Mouse (Mus musculus): ENCODE results near the gene Lasp1. TPM values are rescaled to one million over a fixed set of nuclear protein-coding genes. Genes with fewer than 3 reads are reported as not detected.
"Not testable (repeated sequence)": the region's sequence is repeated elsewhere in the genome, so short reads cannot be mapped to it uniquely, and the experiment has no call there.

Lasp1 gene
- polyA plus RNA-seq, 1 experiment from 2014 or later = 202 TPM

DNA sequence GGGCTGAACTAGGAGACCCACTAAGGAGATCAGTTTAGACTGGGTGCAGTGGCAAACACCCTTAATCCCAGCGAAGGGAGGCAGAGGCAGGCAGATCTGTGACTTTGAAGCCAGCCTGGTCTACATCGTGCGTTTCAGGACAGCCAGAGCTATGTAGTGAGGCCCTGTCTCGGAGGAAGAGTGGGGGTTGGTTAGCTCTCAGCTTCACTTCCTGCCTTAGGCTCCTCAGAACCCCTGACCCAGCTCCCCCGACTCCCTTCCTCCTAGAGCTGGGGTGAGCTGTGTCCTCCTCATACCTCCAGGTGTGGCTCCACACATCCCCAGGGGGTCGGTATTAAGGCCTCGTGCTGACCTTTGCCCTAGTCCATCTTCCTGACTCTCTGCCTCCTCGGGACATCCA lies 37.7 kb downstream of the Lasp1 start:
- no peak overlapping the region for H3K9ac ChIP-seq (ENCODE audit: low read depth, low read length)
- no peak overlapping the region for H3K4me3 ChIP-seq (ENCODE audit: low read depth, low read length)
- H3K36me3 ChIP-seq (ENCODE audit: control insufficient read depth, insufficient read depth, low read length) = peaks cover 26% of the 10 kb centered on the region
- WGBS = 62% methylated on average over 8 of the region's 8 CpGs
- no peak for ATAC-seq
- no peaks in the 10 kb centered on the region for H3K9me3 ChIP-seq (replicated peaks; ENCODE audit: control insufficient read depth, low read length, poor library complexity, severe bottlenecking)
- no peaks in the 10 kb centered on the region for H3K27me3 ChIP-seq (ENCODE audit: control insufficient read depth, insufficient read depth, low read depth, low read length)
- H3K4me1 ChIP-seq (ENCODE audit: control insufficient read depth, insufficient read depth, low read length) = peaks cover 5% of the 10 kb centered on the region; the same call in 1 of the 2 replicates
- H3K27ac ChIP-seq (ENCODE audit: low read length) = no peak overlapping the region
- no peak overlapping the region for H3K4me2 ChIP-seq (ENCODE audit: low read length)

DNA sequence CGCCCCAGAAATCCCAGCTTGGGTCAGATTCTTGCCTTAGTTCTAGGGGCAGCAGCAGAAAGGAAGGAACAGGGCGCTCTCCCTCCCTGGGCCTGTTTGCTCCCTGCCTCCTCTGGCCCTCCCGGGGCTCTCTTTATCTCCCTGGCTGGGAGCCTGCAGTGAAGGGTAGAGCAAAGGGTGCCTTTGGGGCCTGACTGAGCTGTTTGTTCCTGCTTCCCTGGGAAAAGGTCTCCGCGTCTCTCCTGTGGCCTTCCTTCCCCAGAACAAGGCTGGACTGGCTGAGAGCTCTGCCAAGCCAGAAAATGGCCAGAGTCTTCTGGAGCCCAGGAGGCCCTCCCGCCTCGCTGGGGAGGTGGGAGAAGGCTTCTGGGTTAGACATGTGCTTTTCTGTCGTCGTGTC lies 38.3 kb downstream of the Lasp1 start:
- WGBS = 74% methylated on average over 9 of the region's 9 CpGs
- H3K4me2 ChIP-seq (ENCODE audit: low read length); ATAC-seq; H3K4me1 ChIP-seq (ENCODE audit: control insufficient read depth, insufficient read depth, low read length); H3K27me3 ChIP-seq (ENCODE audit: control insufficient read depth, insufficient read depth, low read depth, low read length); H3K9ac ChIP-seq (ENCODE audit: low read depth, low read length); H3K9me3 ChIP-seq (replicated peaks; ENCODE audit: control insufficient read depth, low read length, poor library complexity, severe bottlenecking); H3K4me3 ChIP-seq (ENCODE audit: low read depth, low read length); H3K27ac ChIP-seq (ENCODE audit: low read length): not testable (repeated sequence)
- H3K36me3 ChIP-seq (ENCODE audit: control insufficient read depth, insufficient read depth, low read length) = peaks cover 24% of the 10 kb centered on the region

DNA sequence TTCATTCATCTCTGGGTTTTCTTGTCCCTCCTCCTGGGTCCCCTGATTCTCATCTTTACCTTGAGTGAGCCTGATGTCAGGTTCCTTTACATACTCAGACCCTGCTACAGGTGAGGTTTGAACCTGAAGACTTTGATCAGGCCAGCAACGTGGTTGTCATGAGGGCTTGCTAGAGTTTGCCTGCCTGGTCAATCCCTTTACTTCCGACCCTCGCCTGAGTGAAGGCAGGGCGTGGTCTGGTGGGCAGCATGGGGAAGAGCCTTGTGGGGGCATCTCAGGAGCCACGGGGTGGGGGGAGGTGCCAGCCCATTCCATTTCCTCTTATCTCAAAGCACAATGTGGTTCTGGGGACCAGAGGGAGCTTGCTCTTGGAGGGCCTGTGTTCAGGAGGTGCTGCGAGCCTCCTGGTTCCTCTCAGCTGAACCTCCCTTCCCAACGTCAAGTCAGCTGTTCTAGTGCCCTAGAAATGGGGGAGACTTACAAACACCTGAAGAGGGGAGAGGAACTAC lies 38.9 kb downstream of the Lasp1 start:
- 89% methylated on average over 7 of the region's 7 CpGs for WGBS
- no peaks in the 10 kb centered on the region for H3K9me3 ChIP-seq (replicated peaks; ENCODE audit: control insufficient read depth, low read length, poor library complexity, severe bottlenecking)
- H3K4me3 ChIP-seq (ENCODE audit: low read depth, low read length) = no peak overlapping the region
- H3K27ac ChIP-seq (ENCODE audit: low read length) = no peak overlapping the region
- ATAC-seq = no peak
- no peak overlapping the region for H3K9ac ChIP-seq (ENCODE audit: low read depth, low read length)
- peaks cover 12% of the 10 kb centered on the region for H3K4me1 ChIP-seq (ENCODE audit: control insufficient read depth, insufficient read depth, low read length)
- peaks cover 23% of the 10 kb centered on the region for H3K36me3 ChIP-seq (ENCODE audit: control insufficient read depth, insufficient read depth, low read length)
- H3K4me2 ChIP-seq (ENCODE audit: low read length) = no peak overlapping the region
- H3K27me3 ChIP-seq (ENCODE audit: control insufficient read depth, insufficient read depth, low read depth, low read length) = no peaks in the 10 kb centered on the region

DNA sequence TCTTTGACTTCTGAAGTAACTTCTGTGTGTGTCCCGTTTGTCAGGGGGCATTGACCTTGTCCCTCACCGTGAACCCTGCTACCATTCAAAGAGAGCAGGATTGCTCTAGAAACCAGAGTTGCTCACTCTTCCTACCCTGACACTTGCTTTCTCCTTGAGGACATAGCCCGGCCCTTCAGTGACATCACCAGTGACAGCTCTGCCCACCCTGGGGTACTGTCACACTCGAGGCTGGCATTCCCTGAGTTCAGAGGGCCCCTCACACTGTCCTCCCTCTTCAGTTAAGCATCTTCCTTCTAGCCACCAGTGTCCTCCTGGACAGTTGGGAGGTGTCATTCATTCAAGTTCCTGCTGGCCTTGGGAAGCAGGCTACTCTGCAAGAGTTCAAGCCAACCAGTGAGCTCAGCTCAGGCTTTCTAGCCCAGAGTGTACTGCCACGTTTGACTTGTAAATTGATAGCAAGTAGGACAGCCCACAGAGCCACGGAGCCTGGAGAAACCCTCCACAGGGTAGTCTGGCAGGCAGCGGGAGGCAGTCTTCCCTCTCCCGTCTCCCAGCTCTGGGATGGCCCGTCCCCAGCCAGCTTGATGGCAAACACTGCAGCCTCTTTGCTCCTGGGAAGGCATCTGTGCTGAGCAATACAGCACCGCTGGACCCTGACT lies 40.1 kb downstream of the Lasp1 start:
- Histone ChIP-seq H3K4me3 (ENCODE audit: low read depth, low read length) (no peak overlapping the region), H3K4me1 (ENCODE audit: control insufficient read depth, insufficient read depth, low read length) (peaks cover 12% of the 10 kb centered on the region), H3K9me3 (replicated peaks; ENCODE audit: control insufficient read depth, low read length, poor library complexity, severe bottlenecking) (no peaks in the 10 kb centered on the region), H3K36me3 (ENCODE audit: control insufficient read depth, insufficient read depth, low read length) (peaks cover 18% of the 10 kb centered on the region), H3K9ac (ENCODE audit: low read depth, low read length) (no peak overlapping the region), H3K4me2 (ENCODE audit: low read length) (no peak overlapping the region), H3K27me3 (ENCODE audit: control insufficient read depth, insufficient read depth, low read depth, low read length) (no peaks in the 10 kb centered on the region), H3K27ac (ENCODE audit: low read length) (no peak overlapping the region; the same call in 1 of the 2 replicates)
- ATAC-seq = no peak
- whole genome bisulfite sequencing = 45% methylated on average over 10 of the region's 10 CpGs

DNA sequence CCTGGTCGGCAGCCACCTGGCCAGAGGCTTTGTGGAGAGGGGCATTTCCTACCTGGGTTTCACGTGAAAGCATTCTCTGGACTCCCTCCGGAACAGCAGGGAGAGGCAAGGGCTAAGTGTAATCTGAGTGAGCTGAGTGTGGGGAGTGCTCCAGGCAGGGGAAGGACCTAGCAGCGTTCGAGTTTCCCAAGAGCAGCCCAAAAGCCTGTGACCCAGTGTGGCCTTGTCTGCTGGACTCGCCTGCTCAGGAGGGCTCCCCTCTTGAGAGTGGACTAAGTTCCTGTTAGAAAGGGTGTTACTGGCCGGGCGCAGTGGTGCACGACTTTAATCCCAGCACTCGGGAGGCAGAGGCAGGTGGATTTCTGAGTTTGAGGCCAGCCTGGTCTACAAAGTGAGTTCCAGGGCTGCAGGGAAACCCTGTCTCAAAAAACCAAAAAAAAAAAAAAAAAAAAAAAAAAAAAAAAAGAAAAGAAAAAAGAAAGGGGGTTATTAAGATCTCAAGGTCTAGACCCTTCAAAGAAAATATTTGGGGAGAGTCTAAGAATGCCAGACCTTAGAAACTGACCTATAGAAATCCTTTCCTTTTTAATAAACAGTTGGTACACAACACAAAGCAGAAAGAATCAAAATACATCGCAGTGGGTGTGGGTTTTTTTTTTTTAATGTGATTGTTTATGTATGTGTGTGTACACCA lies 40.8 kb downstream of the Lasp1 start:
- Histone ChIP-seq H3K9ac (ENCODE audit: low read depth, low read length) (no peak overlapping the region), H3K4me3 (ENCODE audit: low read depth, low read length) (no peak overlapping the region), H3K27ac (ENCODE audit: low read length) (peak overlapping the region; percentile 86), H3K27me3 (ENCODE audit: control insufficient read depth, insufficient read depth, low read depth, low read length) (no peaks in the 10 kb centered on the region), H3K4me1 (ENCODE audit: control insufficient read depth, insufficient read depth, low read length) (peaks cover 12% of the 10 kb centered on the region), H3K4me2 (ENCODE audit: low read length) (peak overlapping the region; percentile 67), H3K9me3 (replicated peaks; ENCODE audit: control insufficient read depth, low read length, poor library complexity, severe bottlenecking) (no peaks in the 10 kb centered on the region), H3K36me3 (ENCODE audit: control insufficient read depth, insufficient read depth, low read length) (peaks cover 12% of the 10 kb centered on the region)
- no peak for ATAC-seq
- WGBS = 63% methylated on average over 11 of the region's 11 CpGs

DNA sequence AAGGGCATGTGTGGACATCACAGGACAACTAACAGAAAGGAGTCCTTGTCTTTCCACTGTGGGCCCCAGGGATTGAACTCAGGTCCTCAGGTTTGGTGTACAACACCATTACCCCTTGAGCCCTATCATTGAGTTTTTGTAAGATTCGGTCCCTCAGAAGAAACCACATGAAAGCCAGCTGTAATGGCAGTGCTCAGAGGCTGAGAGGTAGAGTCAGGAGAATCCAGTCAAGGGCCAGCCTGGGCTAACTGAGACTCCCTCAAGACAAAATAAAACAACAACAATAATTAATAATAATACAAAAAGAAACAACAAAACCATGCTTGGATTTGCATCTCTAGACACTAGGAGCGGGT lies 41.3 kb downstream of the Lasp1 start:
- H3K4me1 ChIP-seq (ENCODE audit: control insufficient read depth, insufficient read depth, low read length) = peaks cover 12% of the 10 kb centered on the region
- H3K36me3 ChIP-seq (ENCODE audit: control insufficient read depth, insufficient read depth, low read length) = peaks cover 7% of the 10 kb centered on the region
- no peaks in the 10 kb centered on the region for H3K27me3 ChIP-seq (ENCODE audit: control insufficient read depth, insufficient read depth, low read depth, low read length)
- no peaks in the 10 kb centered on the region for H3K9me3 ChIP-seq (replicated peaks; ENCODE audit: control insufficient read depth, low read length, poor library complexity, severe bottlenecking)
- peak overlapping the region; percentile 49 for H3K4me3 ChIP-seq (ENCODE audit: low read depth, low read length)
- ATAC-seq = no peak
- peak overlapping the region; percentile 67 for H3K4me2 ChIP-seq (ENCODE audit: low read length)
- peak overlapping the region; percentile 86 for H3K27ac ChIP-seq (ENCODE audit: low read length)
- H3K9ac ChIP-seq (ENCODE audit: low read depth, low read length) = peak overlapping the region; percentile 65
- WGBS = 68% methylated on average over 2 of the region's 2 CpGs

DNA sequence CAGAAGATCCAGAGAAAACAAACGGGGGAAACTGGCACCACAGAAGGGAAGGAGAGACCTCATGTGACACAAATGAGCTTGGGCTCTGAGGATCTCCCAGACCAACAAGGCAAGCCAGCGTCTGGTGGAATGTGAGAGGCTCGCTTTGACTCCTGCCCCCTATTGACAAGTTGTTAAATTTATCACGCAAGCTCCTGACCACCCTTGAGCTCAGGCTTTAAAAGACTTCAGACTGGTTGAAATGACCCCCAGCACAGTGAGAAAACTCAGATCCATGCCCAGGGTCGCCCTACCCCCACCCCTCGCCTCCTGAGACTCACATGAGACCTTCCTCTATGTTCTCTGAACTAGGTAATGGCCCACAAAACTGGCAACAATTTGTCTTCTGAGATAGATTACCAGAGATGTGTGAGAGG lies 41.7 kb downstream of the Lasp1 start, which contains the start of gene B230217C12Rik:
B230217C12Rik (plus strand) TSS at position 242 of the 416 bp plus-strand sequence.
- Histone ChIP-seq H3K4me1 (ENCODE audit: control insufficient read depth, insufficient read depth, low read length) (peaks cover 12% of the 10 kb centered on the region), H3K36me3 (ENCODE audit: control insufficient read depth, insufficient read depth, low read length) (peaks cover 3% of the 10 kb centered on the region), H3K4me3 (ENCODE audit: low read depth, low read length) (peak within 1 kb of the TSS; percentile 49), H3K4me2 (ENCODE audit: low read length) (peak within 1 kb of the TSS; percentile 67), H3K9me3 (replicated peaks; ENCODE audit: control insufficient read depth, low read length, poor library complexity, severe bottlenecking) (no peaks in the 10 kb centered on the region), H3K27ac (ENCODE audit: low read length) (peak within 1 kb of the TSS; percentile 86), H3K9ac (ENCODE audit: low read depth, low read length) (peak within 1 kb of the TSS; percentile 65), H3K27me3 (ENCODE audit: control insufficient read depth, insufficient read depth, low read depth, low read length) (no peaks in the 10 kb centered on the region)
- peak; percentile 69 for ATAC-seq
- WGBS = 0% methylated on average over 6 of the region's 6 CpGs

DNA sequence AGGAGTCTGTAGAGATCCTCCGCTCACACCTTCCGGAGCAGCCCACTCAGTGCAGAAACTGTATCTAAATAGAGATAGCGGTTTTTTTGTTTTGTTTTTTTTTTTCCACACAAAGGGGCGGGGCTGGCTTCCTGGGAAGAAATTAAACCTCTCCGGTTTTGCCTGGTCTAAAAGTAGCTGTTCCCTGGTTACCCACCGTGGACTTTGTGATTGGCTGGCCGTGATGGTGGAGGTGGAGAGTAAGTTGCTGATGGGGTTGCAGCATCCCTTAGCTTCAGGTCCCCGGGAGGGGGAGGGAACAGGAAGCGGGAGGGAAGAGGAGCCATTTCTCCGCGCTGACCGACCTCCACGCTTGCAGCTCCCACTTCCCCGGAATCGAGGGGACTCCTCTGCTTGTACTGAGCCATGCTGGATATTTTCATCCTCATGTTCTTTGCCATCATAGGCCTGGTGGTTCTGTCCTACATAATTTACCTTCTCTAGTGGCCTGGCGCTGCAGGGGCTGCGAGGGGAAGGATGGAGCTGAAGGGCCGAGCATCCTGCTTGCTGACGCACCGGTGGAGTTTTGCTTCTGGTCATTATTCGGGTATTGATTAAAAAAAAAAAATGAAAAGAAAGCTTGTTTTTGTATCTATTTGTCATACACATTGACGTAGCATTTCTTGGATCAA lies 42.3 kb downstream of the Lasp1 start:
- no peaks in the 10 kb centered on the region for H3K9me3 ChIP-seq (replicated peaks; ENCODE audit: control insufficient read depth, low read length, poor library complexity, severe bottlenecking)
- peak; percentile 94 for ATAC-seq
- under 1% methylated on average over 22 of the region's 22 CpGs for WGBS

More for the DNA sequence above, 42.3 kb downstream of the Lasp1 start:
- Histone ChIP-seq H3K4me1 (ENCODE audit: control insufficient read depth, insufficient read depth, low read length) (peaks cover 12% of the 10 kb centered on the region), H3K9ac (ENCODE audit: low read depth, low read length) (peak overlapping the region; percentile 65), H3K36me3 (ENCODE audit: control insufficient read depth, insufficient read depth, low read length) (peaks cover 3% of the 10 kb centered on the region), H3K4me2 (ENCODE audit: low read length) (peak overlapping the region; percentile 67), H3K27ac (ENCODE audit: low read length) (peak overlapping the region; percentile 86), H3K4me3 (ENCODE audit: low read depth, low read length) (peak overlapping the region; percentile 49), H3K27me3 (ENCODE audit: control insufficient read depth, insufficient read depth, low read depth, low read length) (no peaks in the 10 kb centered on the region)

Measured in midbrain, embryonic 16.5 days (tissue).